Mouse (Mus musculus): ENCODE results near the gene Apela. TPM values are rescaled to one million over a fixed set of nuclear protein-coding genes. Genes with fewer than 3 reads are reported as not detected.
"Not testable (repeated sequence)": the region's sequence is repeated elsewhere in the genome, so short reads cannot be mapped to it uniquely, and the experiment has no call there.

Gene Apela
- total RNA-seq, 2 experiments from 2014 or later = not detected

GRCm38 (mm10) chr8:65028959-65029686 is 8.0 kb downstream of the Apela start:
- no peak for DNase-seq (ENCODE audit: low spot score)

- peak; percentile 29 for DNase-seq (ENCODE audit: low spot score)
Measured at GRCm38 (mm10) chr8:65022485-65022884, 14.7 kb downstream of the Apela start.

- DNase-seq (ENCODE audit: low spot score) = no peak
Measured at GRCm38 (mm10) chr8:65018423-65018822, 18.7 kb downstream of the Apela start, which contains the start of the genes Trim61 and Trim60. Gene Trim61, minus strand, starts transcription at chr8:65018523. Gene Trim60, minus strand, starts transcription at chr8:65018584.

GRCm38 (mm10) chr8:65007616-65008015 is 29.5 kb downstream of the Apela start:
- not testable (repeated sequence) for DNase-seq (ENCODE audit: low spot score)

- DNase-seq (ENCODE audit: low spot score) = no peak
Measured at GRCm38 (mm10) chr8:64998806-64999365, 38.2 kb downstream of the Apela start.

- no peak for DNase-seq (ENCODE audit: low spot score)
Measured at GRCm38 (mm10) chr8:64987731-64988130, 49.4 kb downstream of the Apela start, which contains the start of gene Trim75. Gene Trim75, minus strand, starts transcription at chr8:64987831.

GRCm38 (mm10) chr8:64983150-64983897 is 53.8 kb downstream of the Apela start:
- DNase-seq (ENCODE audit: low spot score) = no peak

Other genes starting within 250 kb of the Apela start
- gene Klhl2, start 187.3 kb downstream of the Apela start, total RNA-seq (2021) = 1 to 10 TPM; 6.0 to 8.1 TPM
- gene Tmem192, start 90.2 kb downstream of the Apela start, total RNA-seq (2021) = 10 to 100 TPM; 21.8 TPM
- gene Trim75, start 49.5 kb downstream of the Apela start, total RNA-seq (2021) = not detected
- gene Trim61, start 18.8 kb downstream of the Apela start, total RNA-seq (2021) = not detected
- gene Trim60, start 18.8 kb downstream of the Apela start, total RNA-seq (2021) = not detected
- gene Gm10663, start 37.7 kb upstream of the Apela start, total RNA-seq (2021) = not detected
- not detected for gene BC030870, start 92.2 kb upstream of the Apela start, total RNA-seq (2021)